ENCODE assay signal across 8 mouse cellular contexts in genomic region chr6:17066211-17066940, GRCm38 (mm10). TPM values are rescaled to one million over a fixed set of nuclear protein-coding genes. Genes with fewer than 3 reads are reported as not detected.
A peak's percentile ranks its signal among the peaks of the same experiment; 100 is the strongest.
DNase-seq lines count a peak whose midpoint lies in the region; ATAC-seq and TF ChIP-seq lines count a peak whose summit lies in the region.

No protein-coding gene starts in this region.

- intact Hi-C loops in heart, adult 2 months (cut with DNase I), result no loop called here
- intact Hi-C loops in left cerebral cortex, postnatal 25 days (cut with DNase I), result no loop called here

- H3K9ac ChIP-seq in heart, embryonic 16.5 days (ENCODE audit: low read length), result no peak overlapping the region
- H3K9ac ChIP-seq in heart, adult 2 months (ENCODE audit: low read depth, low read length), result no peak overlapping the region
- H3K9ac ChIP-seq in forebrain, postnatal 0 days, result no peak overlapping the region
- H3K9ac ChIP-seq in midbrain, embryonic 12.5 days (replicated peaks), result no peak overlapping the region

- no peaks in the 10 kb centered on the region for H3K79me2 ChIP-seq in heart, adult 2 months (replicated peaks; ENCODE audit: control insufficient read depth, insufficient read depth, low read length)

- H3K4me1 ChIP-seq in heart, embryonic 16.5 days (ENCODE audit: control insufficient read depth, insufficient read depth, low read length), result peaks cover 12% of the 10 kb centered on the region
- H3K4me1 ChIP-seq in heart, adult 2 months (ENCODE audit: control insufficient read depth, insufficient read depth, low read length), result peaks cover 2% of the 10 kb centered on the region; the same call in 1 of the 2 replicates
- 0 out of 2 replicates have a peak, but pooled peaks cover 3% of the 10 kb centered on the region for H3K4me1 ChIP-seq in forebrain, postnatal 0 days (ENCODE audit: insufficient read depth)
- peaks cover 4% of the 10 kb centered on the region for H3K4me1 ChIP-seq in midbrain, embryonic 12.5 days

- no peak overlapping the region for H3K27ac ChIP-seq in heart, embryonic 16.5 days (ENCODE audit: low read length)
- no peak overlapping the region; the same call in 1 of the 2 replicates for H3K27ac ChIP-seq in heart, adult 2 months
- H3K27ac ChIP-seq in forebrain, postnatal 0 days (ENCODE audit: low read depth, low read length), result no peak overlapping the region
- no peak overlapping the region for H3K27ac ChIP-seq in midbrain, embryonic 12.5 days (replicated peaks)

- TF ChIP-seq POLR2A in heart, adult 2 months (IDR thresholded peaks at IDR 0.05; ENCODE audit: insufficient read depth, low read depth, low read length), result no peak

- no peak for DNase-seq in heart, adult 2 months
- no peak for DNase-seq in forebrain, postnatal 0 days
- DNase-seq in left cerebral cortex, postnatal 25 days (ENCODE audit: low spot score in 2 of 2), result no peak
- no peak for DNase-seq in Muller cell, postnatal 12 days (ENCODE audit: inconsistent ontology term)
- no peak for DNase-seq in right cerebral cortex, postnatal 36 days (ENCODE audit: low spot score in 2 of 2)

- ATAC-seq in heart, embryonic 16.5 days (replicated peaks; ENCODE audit: extremely low read depth, insufficient read depth, low FRiP score), result no peak
- ATAC-seq in CD4-positive, CD25-positive, alpha-beta regulatory T cell, adult 4 months, result peak; percentile 46
- ATAC-seq in forebrain, postnatal 0 days, result no peak
- ATAC-seq in midbrain, embryonic 12.5 days (ENCODE audit: low FRiP score, low read depth), result no peak

- TF ChIP-seq CTCF in heart, adult 2 months (IDR thresholded peaks at IDR 0.05), result no peak
- no peak for TF ChIP-seq CTCF in forebrain, postnatal 0 days (IDR thresholded peaks at IDR 0.05; ENCODE audit: low read depth)

- H3K9me3 ChIP-seq in heart, embryonic 16.5 days (replicated peaks; ENCODE audit: control insufficient read depth, low read length), result no peaks in the 10 kb centered on the region
- no peaks in the 10 kb centered on the region for H3K9me3 ChIP-seq in forebrain, postnatal 0 days (ENCODE audit: low read length)
- H3K9me3 ChIP-seq in midbrain, embryonic 12.5 days, result no peaks in the 10 kb centered on the region

- peak overlapping the region; percentile 82 for H3K4me3 ChIP-seq in heart, embryonic 16.5 days (ENCODE audit: low read length)
- H3K4me3 ChIP-seq in heart, adult 2 months, result no peak overlapping the region; the same call in 1 of the 2 replicates
- H3K4me3 ChIP-seq in forebrain, postnatal 0 days (ENCODE audit: low read depth, low read length), result peak overlapping the region; percentile 70
- H3K4me3 ChIP-seq in midbrain, embryonic 12.5 days, result peak overlapping the region; percentile 75

- 37% methylated on average over 11 of the region's 11 CpGs for WGBS in heart, embryonic 16.5 days
- 47% methylated on average over 11 of the region's 11 CpGs for WGBS in heart, adult 2 months
- WGBS in forebrain, postnatal 0 days, result 62% methylated on average over 11 of the region's 11 CpGs
- WGBS in midbrain, embryonic 12.5 days, result 65% methylated on average over 11 of the region's 11 CpGs

- no peak for TF ChIP-seq EP300 in heart, adult 2 months (IDR thresholded peaks at IDR 0.05; ENCODE audit: insufficient read depth, low read depth, low read length)

- H3K36me3 ChIP-seq in heart, embryonic 16.5 days (ENCODE audit: control insufficient read depth, insufficient read depth), result no peaks in the 10 kb centered on the region
- H3K36me3 ChIP-seq in heart, adult 2 months (ENCODE audit: control insufficient read depth, insufficient read depth, low read length), result no peaks in the 10 kb centered on the region
- H3K36me3 ChIP-seq in forebrain, postnatal 0 days (ENCODE audit: insufficient read depth), result no peaks in the 10 kb centered on the region
- no peaks in the 10 kb centered on the region for H3K36me3 ChIP-seq in midbrain, embryonic 12.5 days

- peaks cover 60% of the 10 kb centered on the region for H3K27me3 ChIP-seq in heart, embryonic 16.5 days (ENCODE audit: control insufficient read depth, insufficient read depth, low read length)
- peaks cover 4% of the 10 kb centered on the region; the same call in 1 of the 2 replicates for H3K27me3 ChIP-seq in heart, adult 2 months (ENCODE audit: control insufficient read depth, insufficient read depth, low read length)
- no peaks in the 10 kb centered on the region for H3K27me3 ChIP-seq in forebrain, postnatal 0 days (ENCODE audit: insufficient read depth, low read length)
- H3K27me3 ChIP-seq in midbrain, embryonic 12.5 days, result peaks cover 25% of the 10 kb centered on the region

- peak overlapping the region; percentile 100 for H3K4me2 ChIP-seq in heart, embryonic 16.5 days (ENCODE audit: low read depth, low read length)
- H3K4me2 ChIP-seq in forebrain, postnatal 0 days (ENCODE audit: low read depth), result peak overlapping the region; percentile 71
- peak overlapping the region; percentile 87 for H3K4me2 ChIP-seq in midbrain, embryonic 12.5 days (replicated peaks)

RNA-seq across cellular contexts. Expression of gene Tes, which starts 1.4 kb away (rescaled TPM):
- 13.8 and 14.8 TPM in 2 replicates for polyA plus RNA-seq in heart, embryonic 16.5 days (2015; fragmentation: Nextera tagmentation; extraction: Ambion mirVana)
- total RNA-seq in heart, adult 2 months (2021), result 1 to 10 TPM; 2.3 to 4.0 TPM
- polyA plus RNA-seq in heart, adult 2 months (2012; rRNA removed), result 3.3 and 3.9 TPM in 2 replicates
- 100 to 1,000 TPM; 203 TPM for polyA plus RNA-seq in CD4-positive, CD25-positive, alpha-beta regulatory T cell, adult 4 months (2017; shearing (Covaris generic))
- total RNA-seq in forebrain, postnatal 0 days (2014; rRNA removed), result 31.8 and 45.5 TPM in 2 replicates
- polyA plus RNA-seq in forebrain, postnatal 0 days (2015; fragmentation: Nextera tagmentation; extraction: Ambion mirVana), result 22.0 and 24.1 TPM in 2 replicates
- polyA plus RNA-seq in midbrain, embryonic 12.5 days (2016; fragmentation: Nextera tagmentation; extraction: Ambion mirVana), result 26.3 and 36.5 TPM in 2 replicates
- total RNA-seq in left cerebral cortex, postnatal 25 days (2021), result 1 to 10 TPM; 4.4 to 4.8 TPM
